Mouse (Mus musculus) hindbrain, embryonic 15.5 days (tissue): ENCODE measurements around the gene Fbxo46. TPM values are rescaled to one million over a fixed set of nuclear protein-coding genes. Genes with fewer than 3 reads are reported as not detected.

Experiments
- ATAC-seq: fragments of 200-750 bp; cut with Nextera tagmentation; 2 replicates; pipeline ENCODE4 v1.8.0; 2017; ENCODE audit warnings: low read depth, moderate number of reproducible peaks, moderate TSS enrichment; ENCODE audit not compliant: low FRiP score
- H3K27ac ChIP-seq: fragments of 300-500 bp; sonication (generic); replicated peaks from 2 replicates; pipeline ENCODE4 v1.5.1; 2015; ENCODE audit warnings: mild to moderate bottlenecking, inconsistent platforms
- H3K27me3 ChIP-seq: fragments of 300-500 bp; sonication (generic); 2 replicates; pipeline ENCODE4 v1.6.1; 2015; ENCODE audit warnings: control low read depth, inconsistent platforms
- H3K36me3 ChIP-seq: fragments of 300-500 bp; sonication (generic); 2 replicates; pipeline ENCODE4 v1.6.1; 2015; ENCODE audit warnings: control low read depth, inconsistent platforms
- H3K4me1 ChIP-seq: fragments of 300-500 bp; sonication (generic); replicated peaks from 2 replicates; pipeline ENCODE4 v1.6.1; 2015; ENCODE audit warnings: control low read depth, inconsistent platforms
- H3K4me2 ChIP-seq: fragments of 300-500 bp; sonication (generic); 2 replicates; pipeline ENCODE4 v1.6.1; 2015; ENCODE audit warnings: moderate library complexity, mild to moderate bottlenecking, inconsistent platforms
- H3K4me3 ChIP-seq: fragments of 300-500 bp; sonication (generic); 2 replicates; pipeline ENCODE4 v1.5.1; 2015; ENCODE audit warnings: mild to moderate bottlenecking, inconsistent platforms
- H3K9ac ChIP-seq: fragments of 300-500 bp; sonication (generic); 2 replicates; pipeline ENCODE4 v1.6.1; 2015; ENCODE audit warnings: inconsistent platforms
- H3K9me3 ChIP-seq: fragments of 300-500 bp; sonication (generic); 2 replicates; pipeline ENCODE4 v1.6.1; 2016; ENCODE audit warnings: control low read depth, inconsistent platforms
- WGBS: fragments of 180-500 bp; shearing (Covaris S2); methylation state at CpG from one replicate; pipeline ENCODE4 v1.1.7; 2015; 5-methylcytosine and 5-hydroxymethylcytosine counted together
- microRNA counts: library from miRNA; unstranded; fragments of <30 nt; microRNA quantifications from one replicate; lab custom pipeline; 2016
- microRNA-seq: library from miRNA; unstranded; fragments of <30 nt; microRNA quantifications from one replicate; pipeline ENCODE4, GENCODE M21; 2016
- polyA plus RNA-seq: library from polyadenylated mRNA; unstranded; fragments of >200 nt; fragmentation: Nextera tagmentation; extraction: Ambion mirVana; gene quantifications from 2 replicates; pipeline ENCODE4 v1.2.1, GENCODE M21; 2015

Fbxo46 gene
- polyA plus RNA-seq, 1 experiment from 2014 or later: 16.2 TPM

- peak; percentile 49 for ATAC-seq
- WGBS: 2% methylated on average over 21 of the region's 21 CpGs
- peaks cover 55% of the 10 kb centered on the region for H3K4me1 ChIP-seq
- no peaks in the 10 kb centered on the region for H3K36me3 ChIP-seq
- peak overlapping the region; percentile 78 for H3K4me2 ChIP-seq
- peaks cover 31% of the 10 kb centered on the region; the same call in 1 of the 2 replicates for H3K27me3 ChIP-seq
- H3K4me3 ChIP-seq: peak overlapping the region; percentile 78
- peak overlapping the region; percentile 83 for H3K27ac ChIP-seq
- no peaks in the 10 kb centered on the region for H3K9me3 ChIP-seq
- peak overlapping the region; percentile 83 for H3K9ac ChIP-seq
Observed at GRCm38 (mm10) chr7:19176516-19176947, 56.9 kb downstream of the Fbxo46 start.

GRCm38 (mm10) chr7:19177216-19177615 lies 57.6 kb downstream of the Fbxo46 start:
- peaks cover 31% of the 10 kb centered on the region; the same call in 1 of the 2 replicates for H3K27me3 ChIP-seq

GRCm38 (mm10) chr7:19178035-19178434 lies 58.4 kb downstream of the Fbxo46 start:
- H3K27me3 ChIP-seq: peaks cover 31% of the 10 kb centered on the region; the same call in 1 of the 2 replicates

More at GRCm38 (mm10) chr7:19177216-19177615, 57.6 kb downstream of the Fbxo46 start:
- Histone ChIP-seq H3K4me1 (peaks cover 51% of the 10 kb centered on the region), H3K9ac (peak overlapping the region; percentile 83), H3K4me2 (peak overlapping the region; percentile 78), H3K36me3 (peaks cover 3% of the 10 kb centered on the region; the same call in 1 of the 2 replicates), H3K27ac (no peak overlapping the region), H3K4me3 (peak overlapping the region; percentile 78), H3K9me3 (no peaks in the 10 kb centered on the region)
- ATAC-seq: no peak
- WGBS: 62% methylated on average over 7 of the region's 7 CpGs

GRCm38 (mm10) chr7:19178443-19179092 lies 58.9 kb downstream of the Fbxo46 start:
- Histone ChIP-seq H3K9me3 (no peaks in the 10 kb centered on the region), H3K4me3 (peak overlapping the region; percentile 78), H3K4me1 (peaks cover 39% of the 10 kb centered on the region), H3K27me3 (peaks cover 31% of the 10 kb centered on the region; the same call in 1 of the 2 replicates), H3K4me2 (peak overlapping the region; percentile 78), H3K36me3 (peaks cover 11% of the 10 kb centered on the region; the same call in 1 of the 2 replicates), H3K9ac (peak overlapping the region; percentile 83; the same call in 1 of the 2 replicates), H3K27ac (no peak overlapping the region)
- WGBS: 8% methylated on average over 27 of the region's 27 CpGs
- ATAC-seq: no peak

More at GRCm38 (mm10) chr7:19178035-19178434, 58.4 kb downstream of the Fbxo46 start:
- Histone ChIP-seq H3K36me3 (peaks cover 10% of the 10 kb centered on the region; the same call in 1 of the 2 replicates), H3K9ac (peak overlapping the region; percentile 83), H3K4me2 (peak overlapping the region; percentile 78), H3K4me3 (peak overlapping the region; percentile 78), H3K4me1 (peaks cover 44% of the 10 kb centered on the region), H3K27ac (no peak overlapping the region), H3K9me3 (no peaks in the 10 kb centered on the region)
- no peak for ATAC-seq
- 5% methylated on average over 18 of the region's 18 CpGs for WGBS

- WGBS: under 1% methylated on average over 30 of the region's 32 CpGs
- ATAC-seq: no peak
- H3K4me1 ChIP-seq: peaks cover 39% of the 10 kb centered on the region
- peak overlapping the region; percentile 78 for H3K4me3 ChIP-seq
- no peaks in the 10 kb centered on the region for H3K9me3 ChIP-seq
- no peak overlapping the region for H3K27ac ChIP-seq
- 0 out of 2 replicates have a peak overlapping the region, but pooled peaks have one; percentile 14 for H3K9ac ChIP-seq
- peaks cover 13% of the 10 kb centered on the region; the same call in 1 of the 2 replicates for H3K36me3 ChIP-seq
- peak overlapping the region; percentile 78 for H3K4me2 ChIP-seq
- H3K27me3 ChIP-seq: peaks cover 31% of the 10 kb centered on the region; the same call in 1 of the 2 replicates
Observed at GRCm38 (mm10) chr7:19179173-19179572, 59.5 kb downstream of the Fbxo46 start.

GRCm38 (mm10) chr7:19179936-19180335 lies 60.3 kb downstream of the Fbxo46 start:
- ATAC-seq: no peak
- Histone ChIP-seq H3K27ac (no peak overlapping the region), H3K9ac (no peak overlapping the region), H3K4me2 (peak overlapping the region; percentile 78), H3K36me3 (peaks cover 13% of the 10 kb centered on the region; the same call in 1 of the 2 replicates), H3K4me1 (peaks cover 47% of the 10 kb centered on the region), H3K27me3 (peaks cover 31% of the 10 kb centered on the region; the same call in 1 of the 2 replicates), H3K4me3 (peak overlapping the region; percentile 78), H3K9me3 (no peaks in the 10 kb centered on the region)
- WGBS: 49% methylated on average over 6 of the region's 6 CpGs

- H3K9ac ChIP-seq: peak overlapping the region; percentile 15
- no peak overlapping the region for H3K27ac ChIP-seq
- peak overlapping the region; percentile 29 for H3K4me3 ChIP-seq
- ATAC-seq: no peak
- 6% methylated on average over 26 of the region's 27 CpGs for WGBS
- peaks cover 19% of the 10 kb centered on the region for H3K36me3 ChIP-seq
- H3K4me1 ChIP-seq: peaks cover 49% of the 10 kb centered on the region
- H3K4me2 ChIP-seq: peak overlapping the region; percentile 50
- peaks cover 31% of the 10 kb centered on the region; the same call in 1 of the 2 replicates for H3K27me3 ChIP-seq
- no peaks in the 10 kb centered on the region for H3K9me3 ChIP-seq
Observed at GRCm38 (mm10) chr7:19180862-19181429, 61.3 kb downstream of the Fbxo46 start.

GRCm38 (mm10) chr7:19184250-19184649 lies 64.6 kb downstream of the Fbxo46 start:
- Histone ChIP-seq H3K27me3 (peaks cover 16% of the 10 kb centered on the region; the same call in 1 of the 2 replicates), H3K4me1 (peaks cover 24% of the 10 kb centered on the region), H3K4me3 (no peak overlapping the region), H3K27ac (peak overlapping the region; percentile 23; the same call in 1 of the 2 replicates), H3K4me2 (no peak overlapping the region), H3K9ac (no peak overlapping the region), H3K9me3 (no peaks in the 10 kb centered on the region), H3K36me3 (peaks cover 42% of the 10 kb centered on the region)
- ATAC-seq: no peak
- WGBS: 63% methylated on average over 2 of the region's 2 CpGs

GRCm38 (mm10) chr7:19184758-19185157 lies 65.1 kb downstream of the Fbxo46 start:
- H3K4me3 ChIP-seq: no peak overlapping the region
- WGBS: 46% methylated on average over 6 of the region's 6 CpGs
- H3K9ac ChIP-seq: no peak overlapping the region
- 0 out of 2 replicates have a peak, but pooled peaks have one; percentile 12 for ATAC-seq
- peak overlapping the region; percentile 23; the same call in 1 of the 2 replicates for H3K27ac ChIP-seq
- H3K4me1 ChIP-seq: peaks cover 19% of the 10 kb centered on the region
- peaks cover 11% of the 10 kb centered on the region; the same call in 1 of the 2 replicates for H3K27me3 ChIP-seq
- no peaks in the 10 kb centered on the region for H3K9me3 ChIP-seq
- peaks cover 43% of the 10 kb centered on the region for H3K36me3 ChIP-seq
- H3K4me2 ChIP-seq: no peak overlapping the region

MicroRNAs encoded within 50 kb of the gene (microRNA counts, 519-probe panel; counts per million panel counts)
- 1,162 counts per million, percentile 4 among the panel's probes with 10 or more counts for microRNA mmu-miR-330 (lab: Ali Mortazavi, UCI)

Small RNAs within 50 kb of the gene (microRNA-seq; reads per million reads assigned to microRNA genes)
- gene Mir3100: not detected
- gene Mir330: 573 reads per million, percentile 72 among the genes with 10 or more reads in this experiment

Other genes with a start within 250 kb of the Fbxo46 start
- 22.9 and 25.9 TPM in 2 replicates for gene Pglyrp1, start 248.5 kb upstream of the Fbxo46 start, polyA plus RNA-seq
- 29.7 and 30.6 TPM in 2 replicates for gene Ccdc61, start 209.4 kb upstream of the Fbxo46 start, polyA plus RNA-seq
- 12.5 and 13.0 TPM in 2 replicates for gene Nova2, start 194.0 kb upstream of the Fbxo46 start, polyA plus RNA-seq
- 0.53 and 0.83 TPM in 2 replicates for gene Nanos2, start 132.5 kb upstream of the Fbxo46 start, polyA plus RNA-seq
- 6.9 and 7.2 TPM in 2 replicates for gene Mypop, start 128.6 kb upstream of the Fbxo46 start, polyA plus RNA-seq
- 31.6 and 35.2 TPM in 2 replicates for gene Irf2bp1, start 115.8 kb upstream of the Fbxo46 start, polyA plus RNA-seq
- gene Foxa3, start 96.3 kb upstream of the Fbxo46 start, polyA plus RNA-seq: 0.08 TPM in 1 of 2 replicates, not detected in the other
- gene Sympk, start 95.5 kb upstream of the Fbxo46 start, polyA plus RNA-seq: 27.5 and 30.1 TPM in 2 replicates
- gene Rsph6a, start 65.2 kb upstream of the Fbxo46 start, polyA plus RNA-seq: 0.16 and 0.31 TPM in 2 replicates
- 36.2 and 42.5 TPM in 2 replicates for gene Dmwd, start 43.6 kb upstream of the Fbxo46 start, polyA plus RNA-seq
- gene Dmpk, start 36.0 kb upstream of the Fbxo46 start, polyA plus RNA-seq: 10.5 and 10.9 TPM in 2 replicates
- 2.5 and 2.6 TPM in 2 replicates for gene Six5, start 25.3 kb upstream of the Fbxo46 start, polyA plus RNA-seq
- gene Gm4969, start 1.5 kb upstream of the Fbxo46 start, polyA plus RNA-seq: 6.9 and 8.1 TPM in 2 replicates
- 21.7 and 24.2 TPM in 2 replicates for gene Qpctl, start 29.4 kb downstream of the Fbxo46 start, polyA plus RNA-seq
- 116 and 118 TPM in 2 replicates for gene Snrpd2, start 29.9 kb downstream of the Fbxo46 start, polyA plus RNA-seq
- 2.1 TPM in 2 replicates for gene Gipr, start 46.3 kb downstream of the Fbxo46 start, polyA plus RNA-seq
- 8.2 and 8.8 TPM in 2 replicates for gene Eml2, start 56.6 kb downstream of the Fbxo46 start, polyA plus RNA-seq
- gene Gpr4, start 92.7 kb downstream of the Fbxo46 start, polyA plus RNA-seq: 2.7 and 3.8 TPM in 2 replicates
- 38.5 and 41.8 TPM in 2 replicates for gene Opa3, start 108.5 kb downstream of the Fbxo46 start, polyA plus RNA-seq
- gene Vasp, start 152.0 kb downstream of the Fbxo46 start, polyA plus RNA-seq: 41.5 and 42.1 TPM in 2 replicates
- gene Ppm1n, start 160.2 kb downstream of the Fbxo46 start, polyA plus RNA-seq: 0.96 and 1.2 TPM in 2 replicates
- 112 and 130 TPM in 2 replicates for gene Rtn2, start 162.8 kb downstream of the Fbxo46 start, polyA plus RNA-seq
- gene Fosb, start 190.2 kb downstream of the Fbxo46 start, polyA plus RNA-seq: 0.08 and 0.14 TPM in 2 replicates
- gene Ercc1, start 224.9 kb downstream of the Fbxo46 start, polyA plus RNA-seq: 84.8 and 88.9 TPM in 2 replicates
- gene Cd3eap, start 239.6 kb downstream of the Fbxo46 start, polyA plus RNA-seq: 21.2 and 22.5 TPM in 2 replicates
- 2.6 and 3.0 TPM in 2 replicates for gene Ppp1r13l, start 239.9 kb downstream of the Fbxo46 start, polyA plus RNA-seq